Mouse (Mus musculus): ENCODE results near the gene 1700022I11Rik.

- peak; percentile 34 for TF ChIP-seq POLR2A (IDR thresholded peaks at IDR 0.05; ENCODE audit: low read depth, low read length)
- no peak for TF ChIP-seq CTCF (IDR thresholded peaks at IDR 0.05; ENCODE audit: extremely low read depth, insufficient read length, insufficient replicate concordance, low read depth, low read length)
Observed at GRCm38 (mm10) chr4:42949676-42950051, 19.7 kb upstream of the 1700022I11Rik start, which contains the start of gene Dnajb5.

Data from small intestine, adult 2 months (tissue).